Mouse (Mus musculus): ENCODE measurements around the gene Slc36a1. TPM values are rescaled to one million over a fixed set of nuclear protein-coding genes. Genes with fewer than 3 reads are reported as not detected.

Slc36a1 gene
- total and polyA plus RNA-seq, 3 experiments = 4.4 to 6.2 (median 5.8) TPM

DNA sequence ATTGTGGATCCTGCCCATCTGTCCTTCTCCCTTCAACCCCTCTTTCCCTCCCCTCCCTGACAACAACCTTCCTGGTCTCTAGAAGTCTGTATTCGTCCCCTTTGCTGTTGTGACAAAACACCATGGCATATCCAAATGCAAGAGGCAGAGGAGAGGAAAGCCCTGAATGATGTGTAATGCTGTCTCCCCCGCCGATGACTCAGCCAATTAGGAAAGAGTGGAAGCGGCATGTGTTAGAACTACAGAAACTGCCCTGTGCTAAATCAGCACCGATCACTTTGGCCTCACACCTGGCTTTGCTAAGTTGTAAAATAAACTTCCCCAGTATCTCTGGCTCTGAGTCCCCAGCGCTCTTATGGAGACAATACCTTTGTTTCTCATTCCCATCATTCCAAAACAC is 7.1 kb upstream of the Slc36a1 start:
- H3K9me3 ChIP-seq (replicated peaks) = no peaks in the 10 kb centered on the region
- TF ChIP-seq GATA1 (IDR thresholded peaks at IDR 0.05; ENCODE audit: borderline replicate concordance, low read length) = no peak
- no peak for TF ChIP-seq POLR2AphosphoS5 (IDR thresholded peaks at IDR 0.05; ENCODE audit: insufficient replicate concordance, low read depth, low read length)
- TF ChIP-seq GATA2 (IDR thresholded peaks at IDR 0.05; ENCODE audit: borderline replicate concordance, low read depth, low read length) = no peak
- TF ChIP-seq CTCF (IDR thresholded peaks at IDR 0.05; ENCODE audit: low read depth, low read length) = no peak
- no peak for TF ChIP-seq TAL1 (conservative IDR thresholded peaks at IDR 0.05; ENCODE audit: low read depth, low read length)
- H3K27me3 ChIP-seq (ENCODE audit: insufficient read depth, low read length) = peaks cover 10% of the 10 kb centered on the region
- DNase-seq (ENCODE audit: low spot score) (no peak), ATAC-seq (ENCODE audit: extremely low read depth, insufficient number of reproducible peaks, low FRiP score, poor library complexity, severe bottlenecking) (no peak)
- no peaks in the 10 kb centered on the region for H3K4me1 ChIP-seq (ENCODE audit: insufficient read depth, low read depth, low read length)
- no peak overlapping the region for H3K4me3 ChIP-seq (ENCODE audit: low read depth, low read length)
- no peaks in the 10 kb centered on the region for H3K36me3 ChIP-seq (replicated peaks)

DNA sequence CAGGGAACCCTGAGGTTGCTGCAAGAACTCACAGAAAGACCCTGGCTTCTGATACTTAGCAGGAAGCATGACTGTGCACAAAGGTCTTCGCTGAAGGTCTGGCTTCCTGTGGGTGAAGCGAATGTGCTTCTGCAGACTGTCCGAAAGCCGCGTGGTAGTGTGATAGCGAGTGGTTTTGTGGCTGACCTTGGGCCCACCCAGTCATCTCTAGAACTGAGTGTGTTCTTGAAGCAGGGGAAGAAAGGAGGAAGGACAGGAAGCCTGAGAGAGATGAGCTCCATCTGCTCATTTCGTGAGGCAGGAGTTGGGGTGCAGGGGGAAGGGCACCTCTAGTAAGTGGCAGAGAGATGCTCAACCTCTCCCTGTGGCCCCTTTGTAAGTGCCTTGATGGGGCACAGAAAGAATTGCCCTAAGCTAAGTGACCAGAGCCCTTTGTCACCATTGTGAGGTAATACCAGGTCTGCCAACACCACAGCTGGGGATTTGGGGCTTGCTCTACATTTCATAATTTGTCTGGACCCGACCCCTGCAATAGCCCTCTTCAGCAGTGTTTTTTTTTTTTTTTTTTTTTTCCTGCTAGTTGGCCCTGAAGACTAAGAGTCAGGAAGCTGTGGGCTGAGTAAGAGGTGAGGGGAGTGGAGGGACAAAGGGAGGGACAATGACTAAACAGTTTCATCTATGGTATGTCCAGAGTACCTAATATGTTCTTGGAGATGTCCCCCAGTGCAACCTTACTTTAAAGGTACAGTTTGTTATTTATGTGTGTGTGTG is 6.2 kb upstream of the Slc36a1 start:
- ATAC-seq (ENCODE audit: extremely low read depth, insufficient number of reproducible peaks, low FRiP score, poor library complexity, severe bottlenecking) (peak; percentile 40; the same call in 1 of the 2 replicates), DNase-seq (ENCODE audit: low spot score) (no peak)
- TF ChIP-seq POLR2AphosphoS5 (IDR thresholded peaks at IDR 0.05; ENCODE audit: insufficient replicate concordance, low read depth, low read length) (no peak), CTCF (IDR thresholded peaks at IDR 0.05; ENCODE audit: low read depth, low read length) (no peak), GATA2 (IDR thresholded peaks at IDR 0.05; ENCODE audit: borderline replicate concordance, low read depth, low read length) (no peak), GATA1 (IDR thresholded peaks at IDR 0.05; ENCODE audit: borderline replicate concordance, low read length) (no peak), TAL1 (conservative IDR thresholded peaks at IDR 0.05; ENCODE audit: low read depth, low read length) (no peak)
- Histone ChIP-seq H3K27me3 (ENCODE audit: insufficient read depth, low read length) (peaks cover 10% of the 10 kb centered on the region), H3K36me3 (replicated peaks) (no peaks in the 10 kb centered on the region), H3K4me1 (ENCODE audit: insufficient read depth, low read depth, low read length) (no peaks in the 10 kb centered on the region), H3K4me3 (ENCODE audit: low read depth, low read length) (no peak overlapping the region), H3K9me3 (replicated peaks) (no peaks in the 10 kb centered on the region)

DNA sequence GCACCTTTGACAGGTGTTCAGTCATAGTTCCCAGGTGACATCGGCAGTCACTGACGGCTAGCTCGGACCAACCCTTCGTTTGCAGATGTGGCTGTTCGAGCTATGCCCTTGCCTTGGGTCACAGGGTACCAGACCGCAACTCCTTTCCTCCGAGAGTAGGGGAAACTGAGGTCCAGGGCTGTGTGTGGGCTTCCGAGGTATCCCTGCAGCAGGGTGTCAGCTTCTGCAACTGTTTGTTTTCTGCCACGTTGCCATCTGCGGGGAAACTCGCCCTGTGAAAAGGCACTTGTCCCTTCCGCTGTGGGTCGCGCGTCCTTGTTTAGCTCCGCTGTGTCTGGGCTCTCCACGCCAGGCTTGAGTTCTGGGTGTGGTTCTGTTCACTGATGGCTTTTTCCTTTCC is 452 bp downstream of the Slc36a1 start:
- DNase-seq (ENCODE audit: low spot score) (peak; percentile 15), ATAC-seq (ENCODE audit: extremely low read depth, insufficient number of reproducible peaks, low FRiP score, poor library complexity, severe bottlenecking) (peak; percentile 37; the same call in 1 of the 2 replicates)
- Histone ChIP-seq H3K9me3 (replicated peaks) (no peaks in the 10 kb centered on the region), H3K4me3 (ENCODE audit: low read depth, low read length) (peak overlapping the region; percentile 84), H3K4me1 (ENCODE audit: insufficient read depth, low read depth, low read length) (peaks cover 15% of the 10 kb centered on the region), H3K36me3 (replicated peaks) (peaks cover 16% of the 10 kb centered on the region), H3K27me3 (ENCODE audit: insufficient read depth, low read length) (no peaks in the 10 kb centered on the region; the same call in 1 of the 2 replicates)
- TF ChIP-seq CTCF (IDR thresholded peaks at IDR 0.05; ENCODE audit: low read depth, low read length) = no peak
- no peak for TF ChIP-seq TAL1 (conservative IDR thresholded peaks at IDR 0.05; ENCODE audit: low read depth, low read length)
- no peak for TF ChIP-seq GATA1 (IDR thresholded peaks at IDR 0.05; ENCODE audit: borderline replicate concordance, low read length)
- no peak for TF ChIP-seq POLR2AphosphoS5 (IDR thresholded peaks at IDR 0.05; ENCODE audit: insufficient replicate concordance, low read depth, low read length)
- TF ChIP-seq GATA2 (IDR thresholded peaks at IDR 0.05; ENCODE audit: borderline replicate concordance, low read depth, low read length) = no peak

DNA sequence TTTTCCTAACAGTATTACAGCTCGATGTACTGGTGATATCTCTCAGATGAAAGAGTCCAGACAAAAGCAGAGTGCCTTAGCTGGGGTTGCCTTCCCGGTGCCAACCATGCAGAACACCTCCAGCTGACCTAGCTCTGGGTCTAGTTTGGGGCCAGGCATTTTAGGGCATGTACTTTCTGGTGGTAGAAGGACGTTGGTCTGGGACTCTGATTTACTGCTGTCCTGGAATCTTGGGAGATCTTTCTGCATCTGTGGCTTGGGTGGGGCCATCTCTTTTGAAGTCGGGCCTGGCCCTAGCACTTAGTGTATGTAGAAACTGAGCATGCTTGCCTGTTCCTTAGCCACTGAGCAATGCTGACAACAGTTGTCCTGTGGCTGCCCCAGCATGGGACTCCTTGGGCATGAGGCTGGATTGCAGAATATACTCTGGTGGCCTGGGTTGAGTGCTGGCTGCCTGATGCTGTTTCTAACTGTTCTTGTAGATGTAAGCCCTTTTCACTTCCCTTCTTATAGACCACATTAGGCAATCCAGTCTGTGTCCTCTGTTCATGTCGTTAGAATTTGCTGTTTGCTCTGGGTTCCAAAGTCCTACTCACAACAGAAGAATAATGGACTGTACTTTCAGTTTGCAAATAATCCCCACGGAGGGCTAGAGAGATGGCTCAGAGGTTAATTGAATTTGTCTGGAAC is 4.0 kb downstream of the Slc36a1 start:
- Histone ChIP-seq H3K36me3 (replicated peaks) (peaks cover 41% of the 10 kb centered on the region), H3K27me3 (ENCODE audit: insufficient read depth, low read length) (no peaks in the 10 kb centered on the region), H3K4me1 (ENCODE audit: insufficient read depth, low read depth, low read length) (peaks cover 18% of the 10 kb centered on the region), H3K9me3 (replicated peaks) (no peaks in the 10 kb centered on the region), H3K4me3 (ENCODE audit: low read depth, low read length) (no peak overlapping the region)
- ATAC-seq (ENCODE audit: extremely low read depth, insufficient number of reproducible peaks, low FRiP score, poor library complexity, severe bottlenecking) (no peak), DNase-seq (ENCODE audit: low spot score) (no peak)
- TF ChIP-seq GATA1 (IDR thresholded peaks at IDR 0.05; ENCODE audit: borderline replicate concordance, low read length) (no peak), TAL1 (conservative IDR thresholded peaks at IDR 0.05; ENCODE audit: low read depth, low read length) (no peak), CTCF (IDR thresholded peaks at IDR 0.05; ENCODE audit: low read depth, low read length) (no peak), GATA2 (IDR thresholded peaks at IDR 0.05; ENCODE audit: borderline replicate concordance, low read depth, low read length) (no peak), POLR2AphosphoS5 (IDR thresholded peaks at IDR 0.05; ENCODE audit: insufficient replicate concordance, low read depth, low read length) (no peak)

DNA sequence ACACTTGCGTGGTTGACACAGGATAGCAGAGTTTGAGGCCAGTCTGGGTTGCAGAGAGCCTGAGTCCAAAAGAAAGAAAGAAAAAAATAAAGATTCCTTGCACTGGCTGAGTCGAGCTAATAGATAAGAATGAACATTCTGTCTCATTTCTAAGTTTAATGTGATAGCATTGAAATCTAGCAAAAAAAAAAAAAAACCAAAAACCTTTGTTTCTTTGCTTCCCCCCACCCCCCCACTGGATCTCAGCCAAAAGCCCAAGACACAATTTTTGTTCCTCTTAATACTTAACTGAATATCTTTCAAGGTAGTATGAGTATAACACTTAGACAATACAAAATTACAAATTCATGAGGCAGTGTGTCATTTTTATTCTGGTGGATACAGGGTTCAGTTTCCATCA is 4.9 kb downstream of the Slc36a1 start:
- DNase-seq (ENCODE audit: low spot score) (no peak), ATAC-seq (ENCODE audit: extremely low read depth, insufficient number of reproducible peaks, low FRiP score, poor library complexity, severe bottlenecking) (no peak)
- H3K4me1 ChIP-seq (ENCODE audit: insufficient read depth, low read depth, low read length) = peaks cover 22% of the 10 kb centered on the region
- H3K9me3 ChIP-seq (replicated peaks) = no peaks in the 10 kb centered on the region
- H3K36me3 ChIP-seq (replicated peaks) = peaks cover 48% of the 10 kb centered on the region
- no peak overlapping the region for H3K4me3 ChIP-seq (ENCODE audit: low read depth, low read length)
- TF ChIP-seq TAL1 (conservative IDR thresholded peaks at IDR 0.05; ENCODE audit: low read depth, low read length) = no peak
- no peak for TF ChIP-seq GATA2 (IDR thresholded peaks at IDR 0.05; ENCODE audit: borderline replicate concordance, low read depth, low read length)
- TF ChIP-seq POLR2AphosphoS5 (IDR thresholded peaks at IDR 0.05; ENCODE audit: insufficient replicate concordance, low read depth, low read length) = no peak
- TF ChIP-seq GATA1 (IDR thresholded peaks at IDR 0.05; ENCODE audit: borderline replicate concordance, low read length) = no peak
- no peak for TF ChIP-seq CTCF (IDR thresholded peaks at IDR 0.05; ENCODE audit: low read depth, low read length)
- no peaks in the 10 kb centered on the region for H3K27me3 ChIP-seq (ENCODE audit: insufficient read depth, low read length)

All from G1E (cell line).